Mouse (Mus musculus): ENCODE measurements around the gene Parp1. TPM values are rescaled to one million over a fixed set of nuclear protein-coding genes. Genes with fewer than 3 reads are reported as not detected.

The Parp1 gene
- total RNA-seq (2021), result 10 to 100 TPM; 57.9 to 70.2 TPM
- long read RNA-seq, experiment 1, transcript Parp1-201 (23 exons, 3,873 nt), result major isoform, 22 of 30 reads
- long read RNA-seq, experiment 1, partial matches to known transcripts, result 7 of 30 reads
- long read RNA-seq, experiment 1, other reads (novel, unspliced or antisense), result 1 of 30 reads
- long read RNA-seq, experiment 2, transcript Parp1-201 (23 exons, 3,873 nt), result major isoform, 16 of 48 reads
- long read RNA-seq, experiment 2, partial matches to known transcripts, result 29 of 48 reads
- long read RNA-seq, experiment 2, other reads (novel, unspliced or antisense), result 3 of 48 reads

- peak; percentile 98 for DNase-seq (ENCODE audit: low spot score in 2 of 2)
Observed at GRCm38 (mm10) chr1:180568761-180569452, at the start of gene Parp1. Gene Parp1 (plus strand): TSS chr1:180568924.

GRCm38 (mm10) chr1:180519520-180519919 is 49.2 kb upstream of the Parp1 start:
- DNase-seq (ENCODE audit: low spot score in 2 of 2), result no peak

GRCm38 (mm10) chr1:180520190-180520589 is 48.5 kb upstream of the Parp1 start:
- no peak for DNase-seq (ENCODE audit: low spot score in 2 of 2)

- no peak for DNase-seq (ENCODE audit: low spot score in 2 of 2)
Observed at GRCm38 (mm10) chr1:180523320-180523719, 45.4 kb upstream of the Parp1 start.

- no peak for DNase-seq (ENCODE audit: low spot score in 2 of 2)
Observed at GRCm38 (mm10) chr1:180525301-180525700, 43.4 kb upstream of the Parp1 start.

GRCm38 (mm10) chr1:180529847-180530246 is 38.9 kb upstream of the Parp1 start:
- DNase-seq (ENCODE audit: low spot score in 2 of 2), result no peak

GRCm38 (mm10) chr1:180530457-180531263 is 38.1 kb upstream of the Parp1 start:
- DNase-seq (ENCODE audit: low spot score in 2 of 2), result no peak

GRCm38 (mm10) chr1:180532671-180533070 is 36.1 kb upstream of the Parp1 start:
- DNase-seq (ENCODE audit: low spot score in 2 of 2), result no peak

GRCm38 (mm10) chr1:180536719-180537118 is 32.0 kb upstream of the Parp1 start:
- no peak for DNase-seq (ENCODE audit: low spot score in 2 of 2)

GRCm38 (mm10) chr1:180541251-180541650 is 27.5 kb upstream of the Parp1 start:
- DNase-seq (ENCODE audit: low spot score in 2 of 2), result no peak

GRCm38 (mm10) chr1:180541883-180542711 is 26.6 kb upstream of the Parp1 start:
- DNase-seq (ENCODE audit: low spot score in 2 of 2), result no peak

GRCm38 (mm10) chr1:180542712-180543371 is 25.9 kb upstream of the Parp1 start:
- DNase-seq (ENCODE audit: low spot score in 2 of 2), result no peak

GRCm38 (mm10) chr1:180545918-180546545 is 22.7 kb upstream of the Parp1 start:
- DNase-seq (ENCODE audit: low spot score in 2 of 2), result no peak

GRCm38 (mm10) chr1:180546798-180547750 is 21.6 kb upstream of the Parp1 start:
- DNase-seq (ENCODE audit: low spot score in 2 of 2), result no peak

- no peak for DNase-seq (ENCODE audit: low spot score in 2 of 2)
Observed at GRCm38 (mm10) chr1:180547751-180548669, 20.7 kb upstream of the Parp1 start.

GRCm38 (mm10) chr1:180549539-180550308 is 19.0 kb upstream of the Parp1 start:
- DNase-seq (ENCODE audit: low spot score in 2 of 2), result no peak

- no peak for DNase-seq (ENCODE audit: low spot score in 2 of 2)
Observed at GRCm38 (mm10) chr1:180550770-180551169, 18.0 kb upstream of the Parp1 start.

Data from adrenal gland, adult 18-20 months (tissue).